Mouse (Mus musculus) stomach, embryonic 16.5 days (tissue): ENCODE results near the gene Col5a1. TPM values are rescaled to one million over a fixed set of nuclear protein-coding genes. Genes with fewer than 3 reads are reported as not detected.

ENCODE experiments used
- ATAC-seq: fragments of 200-750 bp; cut with Nextera tagmentation; 2 replicates; pipeline ENCODE4 v1.8.0; 2017; ENCODE audit warnings: moderate number of reproducible peaks, moderate TSS enrichment; ENCODE audit not compliant: insufficient read depth, low FRiP score
- H3K27ac ChIP-seq: fragments of 300-500 bp; sonication (generic); 2 replicates; pipeline ENCODE4 v1.5.1; 2014; ENCODE audit warnings: low read length
- H3K27me3 ChIP-seq: fragments of 300-500 bp; sonication (generic); 2 replicates; pipeline ENCODE4 v1.6.1; 2014; ENCODE audit warnings: low read length, control low read depth, mixed read lengths; ENCODE audit not compliant: control insufficient read depth, insufficient read depth
- H3K36me3 ChIP-seq: fragments of 300-500 bp; sonication (generic); 2 replicates; pipeline ENCODE4 v1.6.1; 2014; ENCODE audit warnings: low read length; ENCODE audit not compliant: control insufficient read depth, insufficient read depth
- H3K4me1 ChIP-seq: fragments of 300-500 bp; sonication (generic); 2 replicates; pipeline ENCODE4 v1.6.1; 2014; ENCODE audit warnings: low read length, control low read depth, mixed read lengths; ENCODE audit not compliant: control insufficient read depth, insufficient read depth
- H3K4me2 ChIP-seq: fragments of 300-500 bp; sonication (generic); 2 replicates; pipeline ENCODE4 v1.6.1; 2014; ENCODE audit warnings: low read depth, low read length, mixed read lengths
- H3K4me3 ChIP-seq: fragments of 300-500 bp; sonication (generic); replicated peaks from 2 replicates; pipeline ENCODE4 v1.5.1; 2014; ENCODE audit warnings: mild to moderate bottlenecking, low read length
- H3K9ac ChIP-seq: fragments of 300-500 bp; sonication (generic); 2 replicates; pipeline ENCODE4 v1.6.1; 2014; ENCODE audit warnings: low read length
- H3K9me3 ChIP-seq: fragments of 300-500 bp; sonication (generic); replicated peaks from 2 replicates; pipeline ENCODE4 v1.6.1; 2016; ENCODE audit warnings: low read length, control low read depth; ENCODE audit not compliant: control insufficient read depth
- WGBS: fragments of 180-500 bp; shearing (Covaris S2); extraction: QIAGEN DNeasy Blood & Tissue Kit; methylation state at CpG from one replicate; pipeline ENCODE4 v1.1.7; 2014; 5-methylcytosine and 5-hydroxymethylcytosine counted together
- polyA plus RNA-seq: library from polyadenylated mRNA; unstranded; fragments of >200 nt; fragmentation: Nextera tagmentation; extraction: Ambion mirVana; gene quantifications from 2 replicates; pipeline ENCODE4 v1.2.1, GENCODE M21; 2015

The Col5a1 gene
- polyA plus RNA-seq, 1 experiment from 2014 or later = 146 TPM

GRCm38 (mm10) chr2:27905411-27905810 lies 19.2 kb downstream of the Col5a1 start:
- no peaks in the 10 kb centered on the region for H3K9me3 ChIP-seq
- H3K27ac ChIP-seq = no peak overlapping the region
- 59% methylated on average over 2 of the region's 2 CpGs for WGBS
- no peaks in the 10 kb centered on the region for H3K27me3 ChIP-seq
- ATAC-seq = no peak
- no peak overlapping the region for H3K4me2 ChIP-seq
- H3K4me3 ChIP-seq = no peak overlapping the region
- no peak overlapping the region for H3K9ac ChIP-seq
- no peaks in the 10 kb centered on the region for H3K36me3 ChIP-seq
- H3K4me1 ChIP-seq = peaks cover 5% of the 10 kb centered on the region; the same call in 1 of the 2 replicates

- H3K4me1 ChIP-seq = no peaks in the 10 kb centered on the region; the same call in 1 of the 2 replicates
- WGBS = 80% methylated on average over 3 of the region's 3 CpGs
- no peak overlapping the region for H3K4me2 ChIP-seq
- H3K9me3 ChIP-seq = no peaks in the 10 kb centered on the region
- ATAC-seq = no peak
- no peak overlapping the region for H3K4me3 ChIP-seq
- no peak overlapping the region for H3K27ac ChIP-seq
- no peak overlapping the region for H3K9ac ChIP-seq
- no peaks in the 10 kb centered on the region for H3K36me3 ChIP-seq
- H3K27me3 ChIP-seq = no peaks in the 10 kb centered on the region
These were observed 24.3 kb downstream of the Col5a1 start for GRCm38 (mm10) chr2:27910501-27910900.

GRCm38 (mm10) chr2:27912546-27913275 lies 26.5 kb downstream of the Col5a1 start:
- Histone ChIP-seq H3K36me3 (no peaks in the 10 kb centered on the region), H3K27me3 (no peaks in the 10 kb centered on the region), H3K4me1 (peaks cover 5% of the 10 kb centered on the region; the same call in 1 of the 2 replicates), H3K9me3 (no peaks in the 10 kb centered on the region), H3K4me3 (no peak overlapping the region), H3K27ac (no peak overlapping the region), H3K4me2 (no peak overlapping the region), H3K9ac (no peak overlapping the region)
- WGBS = 61% methylated on average over 1 of the region's 1 CpGs
- no peak for ATAC-seq

GRCm38 (mm10) chr2:27915726-27916125 lies 29.5 kb downstream of the Col5a1 start:
- no peak overlapping the region for H3K4me3 ChIP-seq
- H3K27ac ChIP-seq = no peak overlapping the region
- H3K9me3 ChIP-seq = no peaks in the 10 kb centered on the region
- 58% methylated on average over 4 of the region's 4 CpGs for WGBS
- H3K36me3 ChIP-seq = no peaks in the 10 kb centered on the region
- ATAC-seq = peak; percentile 11; the same call in 1 of the 2 replicates
- no peak overlapping the region for H3K4me2 ChIP-seq
- peaks cover 5% of the 10 kb centered on the region; the same call in 1 of the 2 replicates for H3K4me1 ChIP-seq
- no peak overlapping the region for H3K9ac ChIP-seq
- H3K27me3 ChIP-seq = no peaks in the 10 kb centered on the region

- no peak overlapping the region for H3K4me3 ChIP-seq
- no peaks in the 10 kb centered on the region for H3K27me3 ChIP-seq
- no peak overlapping the region for H3K27ac ChIP-seq
- WGBS = 42% methylated on average over 2 of the region's 2 CpGs
- peaks cover 5% of the 10 kb centered on the region; the same call in 1 of the 2 replicates for H3K4me1 ChIP-seq
- H3K9me3 ChIP-seq = no peaks in the 10 kb centered on the region
- H3K4me2 ChIP-seq = no peak overlapping the region
- H3K36me3 ChIP-seq = no peaks in the 10 kb centered on the region
- H3K9ac ChIP-seq = no peak overlapping the region
- peak; percentile 43; the same call in 1 of the 2 replicates for ATAC-seq
These were observed 30.1 kb downstream of the Col5a1 start for GRCm38 (mm10) chr2:27916316-27916715.

GRCm38 (mm10) chr2:27917177-27917576 lies 31.0 kb downstream of the Col5a1 start:
- 84% methylated on average over 3 of the region's 3 CpGs for WGBS

GRCm38 (mm10) chr2:27918106-27918505 lies 31.9 kb downstream of the Col5a1 start:
- H3K27ac ChIP-seq = no peak overlapping the region
- WGBS = 81% methylated on average over 7 of the region's 7 CpGs
- H3K36me3 ChIP-seq = no peaks in the 10 kb centered on the region
- H3K27me3 ChIP-seq = no peaks in the 10 kb centered on the region
- no peak overlapping the region for H3K4me3 ChIP-seq
- H3K9ac ChIP-seq = no peak overlapping the region
- peaks cover 5% of the 10 kb centered on the region; the same call in 1 of the 2 replicates for H3K4me1 ChIP-seq
- no peaks in the 10 kb centered on the region for H3K9me3 ChIP-seq
- H3K4me2 ChIP-seq = no peak overlapping the region
- ATAC-seq = no peak

More at GRCm38 (mm10) chr2:27917177-27917576, 31.0 kb downstream of the Col5a1 start:
- Histone ChIP-seq H3K4me1 (peaks cover 5% of the 10 kb centered on the region; the same call in 1 of the 2 replicates), H3K9me3 (no peaks in the 10 kb centered on the region), H3K27ac (no peak overlapping the region), H3K9ac (no peak overlapping the region), H3K4me3 (no peak overlapping the region), H3K4me2 (no peak overlapping the region), H3K36me3 (no peaks in the 10 kb centered on the region), H3K27me3 (no peaks in the 10 kb centered on the region)
- ATAC-seq = no peak

- Histone ChIP-seq H3K4me1 (peaks cover 5% of the 10 kb centered on the region; the same call in 1 of the 2 replicates), H3K4me2 (no peak overlapping the region), H3K27ac (no peak overlapping the region), H3K27me3 (no peaks in the 10 kb centered on the region), H3K9me3 (no peaks in the 10 kb centered on the region), H3K9ac (no peak overlapping the region), H3K36me3 (no peaks in the 10 kb centered on the region; the same call in 1 of the 2 replicates), H3K4me3 (no peak overlapping the region)
- WGBS = 88% methylated on average over 6 of the region's 6 CpGs
- ATAC-seq = no peak
These were observed 33.2 kb downstream of the Col5a1 start for GRCm38 (mm10) chr2:27919309-27919850.

- 91% methylated on average over 8 of the region's 8 CpGs for WGBS
- no peak overlapping the region for H3K27ac ChIP-seq
- no peak for ATAC-seq
These were observed 35.8 kb downstream of the Col5a1 start for GRCm38 (mm10) chr2:27922053-27922452.

More at GRCm38 (mm10) chr2:27922053-27922452, 35.8 kb downstream of the Col5a1 start:
- no peaks in the 10 kb centered on the region for H3K27me3 ChIP-seq
- H3K9ac ChIP-seq = no peak overlapping the region
- H3K9me3 ChIP-seq = no peaks in the 10 kb centered on the region
- no peaks in the 10 kb centered on the region; the same call in 1 of the 2 replicates for H3K36me3 ChIP-seq
- no peak overlapping the region for H3K4me3 ChIP-seq
- H3K4me2 ChIP-seq = no peak overlapping the region
- no peaks in the 10 kb centered on the region for H3K4me1 ChIP-seq
